Mouse (Mus musculus) cerebellum, adult 2 months (tissue): ENCODE measurements around the gene Foxred2. TPM values are rescaled to one million over a fixed set of nuclear protein-coding genes. Genes with fewer than 3 reads are reported as not detected.

Source experiments
- DNase-seq, 2 experiments: peaks; one replicate each; pipeline ENCODE4 v3.0.0; 2021
- H3K27ac ChIP-seq: fragments of 200-500 bp; 2 replicates; pipeline ENCODE4 v1.5.1; 2012; ENCODE audit warnings: low read length, control low read depth, inconsistent platforms; ENCODE audit not compliant: insufficient read depth
- H3K27me3 ChIP-seq: fragments of 200-500 bp; 2 replicates; pipeline ENCODE4 v1.6.1; 2012; ENCODE audit warnings: inconsistent platforms, mild to moderate bottlenecking, low read length, moderate library complexity; ENCODE audit not compliant: control insufficient read depth, insufficient read depth
- H3K4me1 ChIP-seq: fragments of 200-500 bp; 2 replicates; pipeline ENCODE4 v1.6.1; 2011; ENCODE audit warnings: low read length; ENCODE audit not compliant: control insufficient read depth, insufficient read depth
- H3K4me3 ChIP-seq: fragments of 200-500 bp; replicated peaks from 2 replicates; pipeline ENCODE3; 2011; ENCODE audit warnings: mild to moderate bottlenecking, low read depth, low read length, control low read depth; ENCODE audit not compliant: insufficient read depth
- CTCF ChIP-seq: fragments of 200-500 bp; IDR thresholded peaks from 2 replicates; pipeline ENCODE4 v1.5.1; 2011; ENCODE audit warnings: low read depth, mild to moderate bottlenecking, control low read depth, low read length, moderate library complexity, borderline replicate concordance; ENCODE audit not compliant: insufficient read depth
- POLR2A ChIP-seq: fragments of 200-500 bp; IDR thresholded peaks from 2 replicates; pipeline ENCODE4 v1.6.1; 2011; ENCODE audit warnings: low read length, control low read depth, borderline replicate concordance; ENCODE audit not compliant: insufficient read depth
- WGBS: fragments of 180-500 bp; shearing (Covaris S2); methylation state at CpG from one replicate; pipeline ENCODE4 v1.1.7; 2018; 5-methylcytosine and 5-hydroxymethylcytosine counted together
- polyA plus RNA-seq: library from polyadenylated mRNA; depleted of rRNA; stranded (reverse); fragments of >200 nt; gene quantifications from 2 replicates; pipeline ENCODE4 v1.2.3, GENCODE M21; 2012

The Foxred2 gene
- polyA plus RNA-seq, 1 experiment, result 30.0 TPM

- no peak overlapping the region for H3K4me3 ChIP-seq
- H3K4me1 ChIP-seq, result peaks cover 3% of the 10 kb centered on the region; the same call in 1 of the 2 replicates
- 84% methylated on average over 10 of the region's 10 CpGs for WGBS
- DNase-seq, result no peak
- TF ChIP-seq CTCF, result no peak
- TF ChIP-seq POLR2A, result no peak
- H3K27me3 ChIP-seq, result no peaks in the 10 kb centered on the region
- H3K27ac ChIP-seq, result no peak overlapping the region
Measured at GRCm38 (mm10) chr15:77979427-77979865, 22.9 kb upstream of the Foxred2 start.

- no peaks in the 10 kb centered on the region for H3K27me3 ChIP-seq
- 32% methylated on average over 3 of the region's 3 CpGs for WGBS
- H3K4me3 ChIP-seq, result no peak overlapping the region
Measured at GRCm38 (mm10) chr15:77977663-77978062, 21.1 kb upstream of the Foxred2 start.

GRCm38 (mm10) chr15:77974165-77974841 lies 17.8 kb upstream of the Foxred2 start:
- 73% methylated on average over 6 of the region's 6 CpGs for WGBS
- no peak for TF ChIP-seq CTCF
- TF ChIP-seq POLR2A, result no peak
- no peaks in the 10 kb centered on the region for H3K27me3 ChIP-seq
- no peak overlapping the region for H3K27ac ChIP-seq
- no peaks in the 10 kb centered on the region; the same call in 1 of the 2 replicates for H3K4me1 ChIP-seq
- no peak for DNase-seq
- no peak overlapping the region for H3K4me3 ChIP-seq

More at GRCm38 (mm10) chr15:77977663-77978062, 21.1 kb upstream of the Foxred2 start:
- TF ChIP-seq CTCF (no peak), POLR2A (no peak)
- H3K4me1 ChIP-seq, result peaks cover 3% of the 10 kb centered on the region; the same call in 1 of the 2 replicates
- DNase-seq, result no peak
- no peak overlapping the region for H3K27ac ChIP-seq

GRCm38 (mm10) chr15:77970470-77971292 lies 14.2 kb upstream of the Foxred2 start, which contains the start of gene Eif3d:
Gene Eif3d, minus strand, starts transcription at chr15:77970813.
- under 1% methylated on average over 72 of the region's 72 CpGs for WGBS
- Histone ChIP-seq H3K27me3 (no peaks in the 10 kb centered on the region), H3K4me1 (peaks cover 3% of the 10 kb centered on the region; the same call in 1 of the 2 replicates), H3K4me3 (peak within 1 kb of the TSS; percentile 94), H3K27ac (peak within 1 kb of the TSS; percentile 99)
- DNase-seq, result peak; percentile 97 to 98
- TF ChIP-seq POLR2A, result peak; percentile 73
- no peak for TF ChIP-seq CTCF

- under 1% methylated on average over 15 of the region's 15 CpGs for WGBS
- H3K27ac ChIP-seq, result peak overlapping the region; percentile 45
- peak in 1 of 2 experiments; percentile 30 for DNase-seq
Measured at GRCm38 (mm10) chr15:77969940-77970469, 13.5 kb upstream of the Foxred2 start.

GRCm38 (mm10) chr15:77965117-77965528 lies 8.6 kb upstream of the Foxred2 start:
- TF ChIP-seq CTCF (no peak), POLR2A (no peak)
- Histone ChIP-seq H3K4me3 (no peak overlapping the region), H3K27me3 (no peaks in the 10 kb centered on the region), H3K4me1 (peaks cover 3% of the 10 kb centered on the region; the same call in 1 of the 2 replicates), H3K27ac (no peak overlapping the region)
- WGBS, result 40% methylated on average over 9 of the region's 9 CpGs
- DNase-seq, result no peak

More at GRCm38 (mm10) chr15:77969940-77970469, 13.5 kb upstream of the Foxred2 start:
- peaks cover 3% of the 10 kb centered on the region; the same call in 1 of the 2 replicates for H3K4me1 ChIP-seq
- H3K27me3 ChIP-seq, result no peaks in the 10 kb centered on the region
- H3K4me3 ChIP-seq, result peak overlapping the region; percentile 86
- TF ChIP-seq POLR2A (no peak), CTCF (no peak)

- Histone ChIP-seq H3K4me1 (no peaks in the 10 kb centered on the region), H3K4me3 (no peak overlapping the region), H3K27ac (no peak overlapping the region), H3K27me3 (no peaks in the 10 kb centered on the region)
- TF ChIP-seq CTCF (no peak), POLR2A (no peak)
- WGBS, result 94% methylated on average over 5 of the region's 5 CpGs
- DNase-seq, result no peak
Measured at GRCm38 (mm10) chr15:77962447-77962846, 5.9 kb upstream of the Foxred2 start.
